Mouse (Mus musculus) lung, embryonic 14.5 days (tissue): ENCODE data around the gene Gsdme. TPM values are rescaled to one million over a fixed set of nuclear protein-coding genes. Genes with fewer than 3 reads are reported as not detected.

Experiments
- ATAC-seq: fragments of 200-750 bp; cut with Nextera tagmentation; 2 replicates; pipeline ENCODE4 v1.8.0; 2017; ENCODE audit warnings: mild to moderate bottlenecking, moderate TSS enrichment, moderate library complexity; ENCODE audit not compliant: insufficient read depth
- DNase-seq: peaks from one replicate; pipeline ENCODE4 v3.0.0-alpha.2; 2015
- H3K27ac ChIP-seq: fragments of 300-500 bp; sonication (generic); 2 replicates; pipeline ENCODE4 v1.5.1; 2014; ENCODE audit warnings: low read depth, mild to moderate bottlenecking, moderate library complexity
- H3K27me3 ChIP-seq: fragments of 300-500 bp; sonication (generic); 2 replicates; pipeline ENCODE4 v1.6.1; 2014; ENCODE audit warnings: low read length, control low read depth; ENCODE audit not compliant: insufficient read depth
- H3K36me3 ChIP-seq: fragments of 300-500 bp; sonication (generic); 2 replicates; pipeline ENCODE4 v1.6.1; 2014; ENCODE audit warnings: control low read depth; ENCODE audit not compliant: insufficient read depth
- H3K4me1 ChIP-seq: fragments of 300-500 bp; sonication (generic); 2 replicates; pipeline ENCODE4 v1.6.1; 2014; ENCODE audit warnings: antibody characterized with exemption, control low read depth; ENCODE audit not compliant: insufficient read depth
- H3K4me2 ChIP-seq: fragments of 300-500 bp; sonication (generic); 2 replicates; pipeline ENCODE4 v1.6.1; 2014; ENCODE audit warnings: mild to moderate bottlenecking
- H3K4me3 ChIP-seq: fragments of 300-500 bp; sonication (generic); 2 replicates; pipeline ENCODE4 v1.5.1; 2014; ENCODE audit warnings: low read depth, low read length
- H3K9ac ChIP-seq: fragments of 300-500 bp; sonication (generic); 2 replicates; pipeline ENCODE4 v1.6.1; 2014
- H3K9me3 ChIP-seq: fragments of 300-500 bp; sonication (generic); 2 replicates; pipeline ENCODE4 v1.6.1; 2016; ENCODE audit warnings: low read depth, low read length, control low read depth
- CTCF ChIP-seq: IDR thresholded peaks from 2 replicates; pipeline ENCODE4 v1.5.1; 2016; ENCODE audit warnings: antibody characterized with exemption, low read depth
- WGBS: fragments of 180-500 bp; shearing (Covaris S2); extraction: QIAGEN DNeasy Blood & Tissue Kit; methylation state at CpG from one replicate; pipeline ENCODE4 v1.1.7; 2014; 5-methylcytosine and 5-hydroxymethylcytosine counted together
- polyA plus RNA-seq: library from polyadenylated mRNA; unstranded; fragments of >200 nt; fragmentation: Nextera tagmentation; extraction: Ambion mirVana; gene quantifications from 2 replicates; pipeline ENCODE4 v1.2.1, GENCODE M21; 2014

Gsdme gene
- polyA plus RNA-seq, 1 experiment from 2014 or later, result 43.3 TPM

DNA sequence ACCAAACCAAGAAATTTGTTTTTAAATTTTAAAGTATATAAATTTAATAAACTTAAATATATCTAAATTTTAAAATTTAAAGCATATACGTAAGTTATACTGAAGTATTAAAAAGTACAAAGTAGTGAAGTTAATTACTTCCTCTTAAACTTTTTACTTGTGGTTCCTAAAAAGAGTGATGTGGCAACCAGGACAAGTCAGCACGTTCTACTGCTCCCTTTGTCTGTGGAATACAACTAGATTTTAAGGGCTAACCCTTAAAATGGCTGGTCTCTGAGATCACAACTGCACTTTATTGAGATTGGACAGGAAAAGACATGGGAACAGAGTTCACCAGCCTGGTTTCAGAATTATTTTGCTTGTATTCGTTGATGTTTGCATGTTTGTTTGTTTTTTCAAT lies 100.6 kb downstream of the Gsdme start:
- WGBS, result 86% methylated on average over 3 of the region's 3 CpGs
- no peaks in the 10 kb centered on the region for H3K4me1 ChIP-seq
- H3K4me2 ChIP-seq, result no peak overlapping the region
- H3K27ac ChIP-seq, result no peak overlapping the region
- H3K9ac ChIP-seq, result no peak overlapping the region
- TF ChIP-seq CTCF, result no peak
- ATAC-seq, result no peak
- peaks cover 14% of the 10 kb centered on the region for H3K36me3 ChIP-seq
- no peak for DNase-seq
- no peaks in the 10 kb centered on the region for H3K9me3 ChIP-seq
- H3K4me3 ChIP-seq, result no peak overlapping the region
- no peaks in the 10 kb centered on the region for H3K27me3 ChIP-seq

DNA sequence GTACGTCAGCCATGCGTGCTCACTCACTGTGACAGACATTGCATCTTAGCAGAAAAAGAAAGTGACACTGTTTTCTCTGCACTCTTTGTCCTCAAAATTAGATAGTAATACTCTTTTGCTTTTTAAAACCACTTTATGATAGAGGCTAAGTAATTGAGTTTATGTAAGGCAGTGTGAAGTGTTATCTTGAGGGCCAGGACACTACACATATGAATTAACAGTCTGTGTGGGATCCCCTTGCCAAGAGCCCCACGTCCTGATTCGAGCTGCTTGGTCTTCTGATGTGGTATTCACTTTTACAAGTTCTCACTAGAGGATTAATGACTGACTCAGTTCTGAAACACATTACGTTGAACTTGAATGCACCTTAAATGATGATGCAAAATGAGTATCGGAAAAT lies 103.8 kb downstream of the Gsdme start:
- DNase-seq, result no peak
- Histone ChIP-seq H3K9ac (no peak overlapping the region), H3K4me2 (no peak overlapping the region), H3K27ac (no peak overlapping the region), H3K27me3 (no peaks in the 10 kb centered on the region), H3K4me3 (no peak overlapping the region), H3K4me1 (no peaks in the 10 kb centered on the region), H3K9me3 (no peaks in the 10 kb centered on the region), H3K36me3 (peaks cover 14% of the 10 kb centered on the region)
- ATAC-seq, result no peak
- TF ChIP-seq CTCF, result no peak
- WGBS, result 83% methylated on average over 6 of the region's 6 CpGs

- peaks cover 14% of the 10 kb centered on the region for H3K36me3 ChIP-seq
- no peak overlapping the region for H3K27ac ChIP-seq
- H3K4me1 ChIP-seq, result no peaks in the 10 kb centered on the region
- no peak overlapping the region for H3K9ac ChIP-seq
- H3K4me2 ChIP-seq, result no peak overlapping the region
- WGBS, result 88% methylated on average over 4 of the region's 4 CpGs
- H3K27me3 ChIP-seq, result no peaks in the 10 kb centered on the region
- H3K4me3 ChIP-seq, result no peak overlapping the region
- no peaks in the 10 kb centered on the region for H3K9me3 ChIP-seq
- TF ChIP-seq CTCF, result no peak
- ATAC-seq (no peak), DNase-seq (no peak)
Measured at GRCm38 (mm10) chr6:50149378-50149777, 114.3 kb downstream of the Gsdme start.

GRCm38 (mm10) chr6:50146158-50146557 lies 117.5 kb downstream of the Gsdme start:
- H3K36me3 ChIP-seq, result peaks cover 14% of the 10 kb centered on the region
- H3K4me3 ChIP-seq, result no peak overlapping the region
- TF ChIP-seq CTCF, result no peak
- ATAC-seq, result no peak
- DNase-seq, result no peak
- no peak overlapping the region for H3K9ac ChIP-seq
- H3K4me1 ChIP-seq, result no peaks in the 10 kb centered on the region
- no peak overlapping the region for H3K4me2 ChIP-seq
- no peaks in the 10 kb centered on the region for H3K27me3 ChIP-seq
- no peaks in the 10 kb centered on the region for H3K9me3 ChIP-seq
- H3K27ac ChIP-seq, result no peak overlapping the region

DNA sequence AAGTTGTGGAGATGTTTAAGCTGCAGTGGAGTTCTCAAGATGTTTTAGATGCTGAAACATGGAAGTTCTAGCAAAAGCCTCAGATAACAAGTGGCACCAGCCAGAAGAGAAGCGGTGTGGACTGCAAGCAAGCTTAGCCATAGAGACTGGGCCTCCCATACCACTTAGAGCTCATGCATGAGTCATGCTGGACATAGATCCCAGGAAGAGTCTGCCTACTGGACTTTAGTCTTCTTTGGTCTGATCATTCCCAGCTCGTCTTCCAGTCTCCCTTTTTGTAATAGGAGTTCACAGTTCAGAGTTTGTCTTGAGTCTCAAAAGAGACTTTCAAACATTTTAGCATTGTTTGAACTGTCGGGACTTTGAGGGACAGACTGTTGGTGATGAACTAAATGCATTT lies 124.1 kb downstream of the Gsdme start:
- Histone ChIP-seq H3K27me3 (no peaks in the 10 kb centered on the region), H3K4me3 (no peak overlapping the region), H3K4me2 (no peak overlapping the region), H3K9me3 (no peaks in the 10 kb centered on the region), H3K27ac (no peak overlapping the region), H3K4me1 (no peaks in the 10 kb centered on the region), H3K36me3 (no peaks in the 10 kb centered on the region), H3K9ac (no peak overlapping the region)
- ATAC-seq (no peak), DNase-seq (no peak)
- TF ChIP-seq CTCF, result no peak
- WGBS, result 80% methylated on average over 3 of the region's 3 CpGs

Other genes with a start within 250 kb of the Gsdme start
- gene Mpp6, start 153.6 kb downstream of the Gsdme start, polyA plus RNA-seq, result 77.2 and 78.5 TPM in 2 replicates
- 4.1 and 5.7 TPM in 2 replicates for gene Osbpl3, start 192.3 kb upstream of the Gsdme start, polyA plus RNA-seq